Mouse (Mus musculus) skeletal muscle tissue, adult 2 months (tissue): Measurements from ENCODE around the gene BB287469.
"Not testable (repeated sequence)": the region's sequence is repeated elsewhere in the genome, so short reads cannot be mapped to it uniquely, and the experiment has no call there.

Experiments used
- DNase-seq: peaks from one replicate; pipeline ENCODE4 v3.0.0-alpha.2; 2012; ENCODE audit warnings: low read depth, low spot score

The BB287469 gene

GRCm38 (mm10) chr12:87816277-87816676 lies at the start of gene BB287469:
TSS of gene BB287469 (plus strand) at chr12:87816577.
- DNase-seq: not testable (repeated sequence)

GRCm38 (mm10) chr12:87775655-87776054 lies 40.7 kb upstream of the BB287469 start, which contains the start of gene Gm21319:
TSS of gene Gm21319 (minus strand) at chr12:87775755.
- DNase-seq: not testable (repeated sequence)

GRCm38 (mm10) chr12:87795212-87795611 lies 21.2 kb upstream of the BB287469 start, which contains the start of gene Gm21936:
TSS of gene Gm21936 (plus strand) at chr12:87795512.
- DNase-seq: not testable (repeated sequence)

- not testable (repeated sequence) for DNase-seq
Measured at GRCm38 (mm10) chr12:87797971-87798370, 18.4 kb upstream of the BB287469 start.

GRCm38 (mm10) chr12:87842239-87842638 lies 25.9 kb downstream of the BB287469 start, which contains the start of gene Gm2001:
TSS of gene Gm2001 (minus strand) at chr12:87842339.
- not testable (repeated sequence) for DNase-seq

- DNase-seq: not testable (repeated sequence)
Measured at GRCm38 (mm10) chr12:87850657-87851056, 34.3 kb downstream of the BB287469 start.

- DNase-seq: not testable (repeated sequence)
Measured at GRCm38 (mm10) chr12:87856067-87856466, 39.7 kb downstream of the BB287469 start.

- DNase-seq: peak; percentile 2
Measured at GRCm38 (mm10) chr12:87861740-87862692, 45.6 kb downstream of the BB287469 start.

GRCm38 (mm10) chr12:87863638-87864037 lies 47.3 kb downstream of the BB287469 start:
- not testable (repeated sequence) for DNase-seq

- DNase-seq: not testable (repeated sequence)
Measured at GRCm38 (mm10) chr12:87864048-87864447, 47.7 kb downstream of the BB287469 start.
